Mouse (Mus musculus): ENCODE measurements at regions not wholly inside any gene's neighbourhood (a gene's known extent, or its start where the extent isn't known, plus 50 kb on each side); places are given as distances from the start of the nearest gene placed in this dataset.

DNA sequence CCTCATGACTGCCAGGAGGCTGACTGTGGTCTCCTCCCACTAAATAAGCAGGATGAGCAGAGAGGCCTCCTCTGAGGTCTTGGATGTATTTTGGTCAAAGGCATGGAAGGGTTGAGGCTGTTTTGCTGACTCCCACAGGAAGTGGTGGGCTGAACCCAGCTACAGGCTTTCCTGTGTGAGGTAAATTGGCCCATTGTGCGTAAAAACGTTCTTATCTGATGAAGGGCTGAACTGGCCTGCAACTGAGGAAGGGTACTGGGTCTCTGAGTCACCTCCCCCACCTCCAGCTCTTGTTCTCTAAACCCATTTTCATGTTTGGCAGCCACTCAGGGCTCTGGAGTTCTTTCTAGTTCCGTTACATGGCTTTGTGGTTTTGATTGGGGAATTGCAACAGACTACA is 138.7 kb downstream of the Cog6 start:
- no peaks in the 10 kb centered on the region for H3K27me3 ChIP-seq (ENCODE audit: control insufficient read depth, insufficient read depth, low read length)
- peaks cover 14% of the 10 kb centered on the region for H3K4me1 ChIP-seq (ENCODE audit: control insufficient read depth, insufficient read depth, low read length)
- no peak overlapping the region for H3K4me3 ChIP-seq (ENCODE audit: low read length)
- peak overlapping the region; percentile 18 for H3K27ac ChIP-seq (ENCODE audit: low read length)
- H3K4me2 ChIP-seq (ENCODE audit: low read depth, low read length) = no peak overlapping the region
- no peaks in the 10 kb centered on the region for H3K36me3 ChIP-seq (ENCODE audit: control insufficient read depth, insufficient read depth)
- no peaks in the 10 kb centered on the region for H3K9me3 ChIP-seq (replicated peaks; ENCODE audit: control insufficient read depth, low read length)
- 43% methylated on average over 3 of the region's 3 CpGs for WGBS
- peak; percentile 69 for ATAC-seq (replicated peaks; ENCODE audit: extremely low read depth, insufficient read depth, low FRiP score)
- H3K9ac ChIP-seq (ENCODE audit: low read length) = no peak overlapping the region

DNA sequence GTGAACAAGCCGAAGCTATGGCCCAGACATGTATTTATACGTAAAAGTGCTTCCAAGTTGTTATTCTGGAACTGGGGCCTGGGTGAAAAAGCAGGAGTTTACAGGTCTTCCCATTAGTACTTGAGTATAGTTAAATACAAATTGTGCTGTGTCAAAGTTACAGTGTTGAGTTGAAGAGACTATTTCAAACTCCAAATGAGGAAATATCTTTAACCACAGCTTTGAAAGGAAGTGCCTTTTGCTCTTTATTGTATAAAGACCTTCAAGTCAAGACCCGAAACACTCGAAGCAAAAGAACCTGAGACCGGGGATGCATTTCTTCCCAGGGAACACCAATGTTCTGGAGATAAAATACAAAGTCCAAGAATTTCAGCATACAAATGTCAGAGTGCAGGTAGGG is 144.8 kb downstream of the Cog6 start:
- no peaks in the 10 kb centered on the region for H3K27me3 ChIP-seq (ENCODE audit: control insufficient read depth, insufficient read depth, low read length)
- 87% methylated on average over 5 of the region's 5 CpGs for WGBS
- H3K9ac ChIP-seq (ENCODE audit: low read length) = no peak overlapping the region
- no peaks in the 10 kb centered on the region for H3K36me3 ChIP-seq (ENCODE audit: control insufficient read depth, insufficient read depth)
- H3K27ac ChIP-seq (ENCODE audit: low read length) = no peak overlapping the region
- H3K4me2 ChIP-seq (ENCODE audit: low read depth, low read length) = no peak overlapping the region
- no peaks in the 10 kb centered on the region for H3K9me3 ChIP-seq (replicated peaks; ENCODE audit: control insufficient read depth, low read length)
- no peak for ATAC-seq (replicated peaks; ENCODE audit: extremely low read depth, insufficient read depth, low FRiP score)
- peaks cover 5% of the 10 kb centered on the region; the same call in 1 of the 2 replicates for H3K4me1 ChIP-seq (ENCODE audit: control insufficient read depth, insufficient read depth, low read length)
- no peak overlapping the region for H3K4me3 ChIP-seq (ENCODE audit: low read length)

DNA sequence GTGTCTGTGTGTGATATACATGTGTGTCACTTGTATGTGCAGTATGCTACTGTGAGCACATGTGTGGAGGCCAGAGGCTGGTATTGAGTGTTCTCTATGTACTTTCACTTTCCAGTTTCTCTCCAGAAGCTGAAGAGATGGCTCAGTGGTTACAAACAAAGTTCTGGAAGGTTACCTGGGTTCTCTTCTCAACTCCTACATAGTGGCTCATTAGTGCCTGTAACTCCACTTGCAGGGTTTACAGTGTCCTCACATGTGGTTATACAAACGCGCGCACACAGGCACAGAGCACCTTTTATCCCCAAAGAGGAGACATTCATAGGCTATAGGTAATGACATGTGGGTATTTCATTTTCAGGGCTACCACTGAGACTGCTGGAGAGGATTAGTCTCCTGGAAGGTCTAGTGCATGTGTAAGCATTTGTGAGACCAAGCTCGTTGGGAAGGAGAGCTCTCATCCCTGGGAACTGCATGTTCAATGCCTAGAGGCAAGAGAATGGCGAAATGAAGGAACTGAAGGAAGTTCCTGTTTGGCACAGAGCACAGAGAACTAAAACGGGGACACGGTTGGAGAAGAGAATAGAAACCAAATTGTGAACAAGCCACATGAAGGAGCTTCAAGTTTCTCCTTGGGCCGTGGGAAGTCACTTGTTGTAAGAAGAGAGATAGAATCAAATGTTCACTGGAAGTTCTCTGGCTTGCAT is 153.7 kb downstream of the Cog6 start:
- 78% methylated on average over 8 of the region's 8 CpGs for WGBS

DNA sequence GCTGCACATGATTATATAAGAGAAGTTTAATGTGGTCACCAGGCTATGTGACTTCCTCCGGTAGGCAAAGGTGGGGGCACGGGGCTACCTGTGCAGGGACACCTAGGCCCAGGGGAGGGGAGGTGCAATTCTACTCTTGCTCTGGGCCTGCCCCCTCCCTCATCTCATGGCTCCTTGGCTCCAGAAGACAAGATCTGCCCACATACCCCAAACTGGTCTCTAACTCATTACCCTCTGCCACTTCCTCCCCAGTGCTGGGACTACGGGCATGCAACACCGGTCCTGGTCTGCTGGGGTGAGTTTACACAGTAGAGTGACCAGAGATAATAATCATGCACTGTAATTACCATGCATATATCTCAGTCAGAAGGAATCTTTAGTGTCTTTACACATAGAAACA is 155.0 kb downstream of the Cog6 start:
- WGBS = 90% methylated on average over 4 of the region's 4 CpGs

More for the DNA sequence above, 153.7 kb downstream of the Cog6 start:
- H3K27ac ChIP-seq (ENCODE audit: low read length) = no peak overlapping the region
- no peaks in the 10 kb centered on the region for H3K4me1 ChIP-seq (ENCODE audit: control insufficient read depth, insufficient read depth, low read length)
- no peaks in the 10 kb centered on the region for H3K9me3 ChIP-seq (replicated peaks; ENCODE audit: control insufficient read depth, low read length)
- no peak for ATAC-seq (replicated peaks; ENCODE audit: extremely low read depth, insufficient read depth, low FRiP score)
- H3K4me2 ChIP-seq (ENCODE audit: low read depth, low read length) = no peak overlapping the region
- no peak overlapping the region for H3K4me3 ChIP-seq (ENCODE audit: low read length)
- no peaks in the 10 kb centered on the region for H3K27me3 ChIP-seq (ENCODE audit: control insufficient read depth, insufficient read depth, low read length)
- no peaks in the 10 kb centered on the region for H3K36me3 ChIP-seq (ENCODE audit: control insufficient read depth, insufficient read depth)
- no peak overlapping the region for H3K9ac ChIP-seq (ENCODE audit: low read length)

DNA sequence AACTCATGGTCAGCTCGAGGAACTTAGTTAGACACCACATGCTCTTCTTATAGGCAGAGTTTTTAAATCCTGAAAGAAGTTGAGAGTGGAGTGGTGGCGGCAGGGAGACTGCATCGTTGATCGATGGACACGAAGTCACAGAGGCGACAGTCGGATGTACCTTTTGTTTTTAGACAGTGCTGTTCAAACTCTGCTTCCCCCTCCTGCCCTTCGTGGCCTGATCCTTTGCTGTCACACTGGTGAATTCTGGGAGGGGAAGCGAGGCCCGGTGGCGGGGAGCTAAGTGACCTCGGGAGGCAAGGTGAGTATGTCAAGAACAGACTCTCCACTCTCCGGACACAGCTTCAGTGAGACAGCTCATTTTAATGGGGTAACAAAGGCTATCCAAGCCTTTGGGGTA is 155.5 kb downstream of the Cog6 start:
- H3K27me3 ChIP-seq (ENCODE audit: control insufficient read depth, insufficient read depth, low read length) = no peaks in the 10 kb centered on the region
- 83% methylated on average over 13 of the region's 13 CpGs for WGBS
- no peaks in the 10 kb centered on the region for H3K36me3 ChIP-seq (ENCODE audit: control insufficient read depth, insufficient read depth)
- H3K4me2 ChIP-seq (ENCODE audit: low read depth, low read length) = no peak overlapping the region
- ATAC-seq (replicated peaks; ENCODE audit: extremely low read depth, insufficient read depth, low FRiP score) = no peak
- H3K27ac ChIP-seq (ENCODE audit: low read length) = no peak overlapping the region
- no peaks in the 10 kb centered on the region for H3K9me3 ChIP-seq (replicated peaks; ENCODE audit: control insufficient read depth, low read length)
- no peak overlapping the region for H3K4me3 ChIP-seq (ENCODE audit: low read length)
- no peak overlapping the region for H3K9ac ChIP-seq (ENCODE audit: low read length)
- no peaks in the 10 kb centered on the region for H3K4me1 ChIP-seq (ENCODE audit: control insufficient read depth, insufficient read depth, low read length)

More for the DNA sequence above, 155.0 kb downstream of the Cog6 start:
- Histone ChIP-seq H3K4me3 (ENCODE audit: low read length) (no peak overlapping the region), H3K4me2 (ENCODE audit: low read depth, low read length) (no peak overlapping the region), H3K9me3 (replicated peaks; ENCODE audit: control insufficient read depth, low read length) (no peaks in the 10 kb centered on the region), H3K27ac (ENCODE audit: low read length) (no peak overlapping the region), H3K9ac (ENCODE audit: low read length) (no peak overlapping the region), H3K4me1 (ENCODE audit: control insufficient read depth, insufficient read depth, low read length) (no peaks in the 10 kb centered on the region), H3K36me3 (ENCODE audit: control insufficient read depth, insufficient read depth) (no peaks in the 10 kb centered on the region), H3K27me3 (ENCODE audit: control insufficient read depth, insufficient read depth, low read length) (no peaks in the 10 kb centered on the region)
- ATAC-seq (replicated peaks; ENCODE audit: extremely low read depth, insufficient read depth, low FRiP score) = no peak

DNA sequence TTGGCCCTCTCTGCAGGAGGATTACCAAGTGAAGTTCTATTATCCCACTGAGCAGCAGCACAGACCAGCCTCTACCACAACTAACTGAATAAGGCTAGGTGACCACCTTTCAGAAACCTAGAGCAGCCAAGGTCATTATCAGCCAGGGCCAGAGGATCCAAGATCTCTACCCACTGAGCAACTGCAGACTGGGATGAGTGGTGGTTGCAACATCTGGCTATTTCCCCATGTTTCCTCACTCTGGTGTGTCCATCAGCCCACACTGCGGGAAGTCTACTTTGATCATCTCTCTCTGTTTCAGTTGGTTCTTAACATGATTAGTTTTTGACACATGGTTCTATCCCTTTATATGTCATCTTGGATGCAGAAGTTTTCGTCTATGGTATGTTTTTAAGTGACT is 157.2 kb downstream of the Cog6 start:
- H3K4me3 ChIP-seq (ENCODE audit: low read length) = no peak overlapping the region
- H3K27me3 ChIP-seq (ENCODE audit: control insufficient read depth, insufficient read depth, low read length) = no peaks in the 10 kb centered on the region
- WGBS = 81% methylated on average over 2 of the region's 2 CpGs
- H3K36me3 ChIP-seq (ENCODE audit: control insufficient read depth, insufficient read depth) = no peaks in the 10 kb centered on the region
- no peak for ATAC-seq (replicated peaks; ENCODE audit: extremely low read depth, insufficient read depth, low FRiP score)
- H3K9me3 ChIP-seq (replicated peaks; ENCODE audit: control insufficient read depth, low read length) = no peaks in the 10 kb centered on the region
- H3K27ac ChIP-seq (ENCODE audit: low read length) = no peak overlapping the region
- no peak overlapping the region for H3K9ac ChIP-seq (ENCODE audit: low read length)
- H3K4me1 ChIP-seq (ENCODE audit: control insufficient read depth, insufficient read depth, low read length) = no peaks in the 10 kb centered on the region
- H3K4me2 ChIP-seq (ENCODE audit: low read depth, low read length) = no peak overlapping the region

DNA sequence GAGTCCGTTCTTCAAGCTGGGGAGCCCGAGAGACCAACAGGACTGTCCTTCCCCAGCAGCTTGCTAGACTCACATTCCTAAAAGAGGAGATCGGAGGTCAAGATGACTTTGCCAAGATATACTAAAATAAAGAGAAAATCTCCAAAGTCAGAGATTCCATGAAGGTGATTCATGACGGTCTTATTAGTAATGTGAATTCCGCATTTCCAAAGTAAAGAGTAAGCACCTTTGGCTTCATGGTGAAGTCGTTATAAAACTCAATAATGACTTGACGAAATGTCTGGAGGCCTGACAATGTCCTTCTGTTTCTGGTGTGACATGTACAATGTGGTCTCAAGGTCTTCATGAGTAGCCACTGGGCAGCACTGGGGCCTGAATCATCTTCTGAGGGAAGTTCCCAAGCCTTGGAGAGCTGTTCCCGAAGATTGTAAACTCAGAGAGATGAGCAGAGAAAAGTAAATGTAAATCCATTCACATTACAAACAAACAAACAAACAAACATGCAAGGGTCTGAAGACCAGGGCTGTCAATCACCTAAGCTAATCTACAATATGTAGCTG is 157.7 kb downstream of the Cog6 start:
- Histone ChIP-seq H3K9me3 (replicated peaks; ENCODE audit: control insufficient read depth, low read length) (no peaks in the 10 kb centered on the region), H3K27ac (ENCODE audit: low read length) (no peak overlapping the region), H3K27me3 (ENCODE audit: control insufficient read depth, insufficient read depth, low read length) (no peaks in the 10 kb centered on the region), H3K4me3 (ENCODE audit: low read length) (no peak overlapping the region), H3K4me1 (ENCODE audit: control insufficient read depth, insufficient read depth, low read length) (no peaks in the 10 kb centered on the region), H3K36me3 (ENCODE audit: control insufficient read depth, insufficient read depth) (no peaks in the 10 kb centered on the region), H3K9ac (ENCODE audit: low read length) (no peak overlapping the region), H3K4me2 (ENCODE audit: low read depth, low read length) (no peak overlapping the region)
- 83% methylated on average over 8 of the region's 8 CpGs for WGBS
- no peak for ATAC-seq (replicated peaks; ENCODE audit: extremely low read depth, insufficient read depth, low FRiP score)

DNA sequence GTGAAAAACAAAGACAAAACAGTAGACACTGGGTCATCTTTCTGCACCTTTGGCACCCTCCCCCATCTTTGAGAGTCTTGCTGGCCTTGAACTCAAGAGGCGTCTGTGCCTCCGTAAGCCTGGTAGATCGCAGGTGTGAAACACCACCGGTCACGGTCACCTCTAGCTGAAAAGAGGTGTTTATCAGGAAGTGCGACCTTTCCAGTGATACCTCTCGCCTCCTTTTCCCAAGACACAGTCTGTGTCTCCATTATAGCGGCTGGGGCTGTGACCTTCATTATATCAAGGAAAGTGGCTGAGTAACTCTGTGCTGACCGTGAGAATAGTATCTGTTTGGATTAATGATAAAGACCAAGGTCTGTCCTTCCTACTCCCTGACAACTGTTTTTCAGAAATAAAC is 158.8 kb downstream of the Cog6 start:
- no peak for ATAC-seq (replicated peaks; ENCODE audit: extremely low read depth, insufficient read depth, low FRiP score)
- Histone ChIP-seq H3K4me1 (ENCODE audit: control insufficient read depth, insufficient read depth, low read length) (no peaks in the 10 kb centered on the region), H3K4me3 (ENCODE audit: low read length) (no peak overlapping the region), H3K27me3 (ENCODE audit: control insufficient read depth, insufficient read depth, low read length) (no peaks in the 10 kb centered on the region), H3K4me2 (ENCODE audit: low read depth, low read length) (no peak overlapping the region), H3K27ac (ENCODE audit: low read length) (no peak overlapping the region), H3K9ac (ENCODE audit: low read length) (no peak overlapping the region), H3K36me3 (ENCODE audit: control insufficient read depth, insufficient read depth) (no peaks in the 10 kb centered on the region), H3K9me3 (replicated peaks; ENCODE audit: control insufficient read depth, low read length) (no peaks in the 10 kb centered on the region)
- 62% methylated on average over 9 of the region's 9 CpGs for WGBS

DNA sequence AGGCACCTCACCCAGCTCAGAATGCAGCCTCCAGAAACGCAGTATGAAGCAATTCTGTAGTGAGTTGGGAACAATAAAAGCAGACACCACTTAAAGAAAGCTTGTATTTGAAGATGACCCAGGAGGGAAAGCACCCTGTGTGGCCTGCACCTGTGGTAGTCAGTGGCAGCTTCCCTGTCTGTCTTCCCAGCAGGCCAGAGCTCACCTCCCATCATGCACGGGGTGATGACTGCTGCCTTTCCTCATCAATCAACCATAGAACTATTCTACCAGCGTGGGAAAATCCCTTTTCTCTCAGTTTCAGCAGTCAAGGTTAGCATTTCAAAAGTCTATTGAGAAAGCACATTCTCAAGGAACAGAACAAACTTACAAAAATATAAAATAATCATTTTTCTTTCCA is 160.0 kb downstream of the Cog6 start:
- Histone ChIP-seq H3K9me3 (replicated peaks; ENCODE audit: control insufficient read depth, low read length) (no peaks in the 10 kb centered on the region), H3K4me3 (ENCODE audit: low read length) (no peak overlapping the region), H3K4me1 (ENCODE audit: control insufficient read depth, insufficient read depth, low read length) (no peaks in the 10 kb centered on the region), H3K4me2 (ENCODE audit: low read depth, low read length) (no peak overlapping the region), H3K36me3 (ENCODE audit: control insufficient read depth, insufficient read depth) (no peaks in the 10 kb centered on the region), H3K9ac (ENCODE audit: low read length) (no peak overlapping the region), H3K27me3 (ENCODE audit: control insufficient read depth, insufficient read depth, low read length) (no peaks in the 10 kb centered on the region), H3K27ac (ENCODE audit: low read length) (no peak overlapping the region)
- WGBS = 61% methylated on average over 3 of the region's 3 CpGs
- no peak for ATAC-seq (replicated peaks; ENCODE audit: extremely low read depth, insufficient read depth, low FRiP score)

Data from heart, embryonic 16.5 days (tissue).